Mouse (Mus musculus) bone marrow macrophage, adult 2 months (primary cell): ENCODE results near the gene Fam133b.

Source experiments
- CTCF ChIP-seq: IDR thresholded peaks from 2 replicates; pipeline ENCODE4 v1.5.1; 2012; ENCODE audit warnings: low read depth, mild to moderate bottlenecking, low read length, moderate library complexity
- POLR2A ChIP-seq: IDR thresholded peaks from 2 replicates; pipeline ENCODE4 v1.6.1; 2012; ENCODE audit warnings: mild to moderate bottlenecking, low read depth, low read length, borderline replicate concordance

- TF ChIP-seq POLR2A (no peak), CTCF (no peak)
Observed at GRCm38 (mm10) chr5:3538505-3539472, 4.8 kb upstream of the Fam133b start.
